Mouse (Mus musculus) megakaryocyte, adult 5-6 weeks (primary cell): ENCODE data around the gene Olfr725. TPM values are rescaled to one million over a fixed set of nuclear protein-coding genes. Genes with fewer than 3 reads are reported as not detected.

ENCODE experiments used
- ATAC-seq: 2 replicates; pipeline ENCODE4 v1.8.0; 2016; ENCODE audit warnings: mild to moderate bottlenecking, inconsistent platforms; ENCODE audit not compliant: poor library complexity, severe bottlenecking
- total RNA-seq, 2 experiments: library from RNA; stranded (forward) in 1 of 2; stranded (reverse) in 1 of 2; fragments of 153-499, 151-499 nt in 1 of 2; fragments of 221-1000, 200-1000 nt in 1 of 2; gene quantifications; 2 replicates each; pipeline versions ENCODE4 v1.2.3 to v1.2.4; 2015 to 2017

Olfr725 gene
- not detected in 2 replicates for total RNA-seq (2015)
- not detected in 2 replicates for total RNA-seq (2017)

- no peak for ATAC-seq
Measured at GRCm38 (mm10) chr14:50040275-50040674, at the start of gene Olfr725. TSS of gene Olfr725 (minus strand) at chr14:50040375.

GRCm38 (mm10) chr14:50062733-50063104 lies 22.5 kb upstream of the Olfr725 start:
- 0 out of 2 replicates have a peak, but pooled peaks have one; percentile 35 for ATAC-seq

- peak; percentile 93 for ATAC-seq
Measured at GRCm38 (mm10) chr14:50061955-50062732, 22.0 kb upstream of the Olfr725 start.

GRCm38 (mm10) chr14:50061590-50061954 lies 21.4 kb upstream of the Olfr725 start:
- peak; percentile 43 for ATAC-seq

- no peak for ATAC-seq
Measured at GRCm38 (mm10) chr14:50061179-50061578, 21.0 kb upstream of the Olfr725 start.

- ATAC-seq: no peak
Measured at GRCm38 (mm10) chr14:50032041-50032440, 8.1 kb downstream of the Olfr725 start.

- ATAC-seq: no peak
Measured at GRCm38 (mm10) chr14:50031356-50031755, 8.8 kb downstream of the Olfr725 start.

GRCm38 (mm10) chr14:50026371-50026770 lies 13.8 kb downstream of the Olfr725 start:
- ATAC-seq: no peak

Other genes starting within 250 kb of the Olfr725 start
- gene Olfr722, start 138.4 kb downstream of the Olfr725 start, total RNA-seq (2015): not detected in 2 replicates
- gene Olfr722, start 138.4 kb downstream of the Olfr725 start, total RNA-seq (2017): not detected in 2 replicates
- gene Olfr723, start 108.6 kb downstream of the Olfr725 start, total RNA-seq (2015): not detected in 2 replicates
- not detected in 2 replicates for gene Olfr723, start 108.6 kb downstream of the Olfr725 start, total RNA-seq (2017)
- gene Olfr724, start 77.1 kb downstream of the Olfr725 start, total RNA-seq (2015): not detected in 2 replicates
- gene Olfr724, start 77.1 kb downstream of the Olfr725 start, total RNA-seq (2017): not detected in 2 replicates
- not detected in 2 replicates for gene Olfr726, start 50.6 kb upstream of the Olfr725 start, total RNA-seq (2015)
- gene Olfr726, start 50.6 kb upstream of the Olfr725 start, total RNA-seq (2017): not detected in 2 replicates
- gene Olfr727, start 82.8 kb upstream of the Olfr725 start, total RNA-seq (2015): not detected in 2 replicates
- gene Olfr727, start 82.8 kb upstream of the Olfr725 start, total RNA-seq (2017): not detected in 2 replicates
- gene Olfr728, start 102.3 kb upstream of the Olfr725 start, total RNA-seq (2015): not detected in 2 replicates
- gene Olfr728, start 102.3 kb upstream of the Olfr725 start, total RNA-seq (2017): not detected in 2 replicates
- not detected in 2 replicates for gene Olfr729, start 112.5 kb upstream of the Olfr725 start, total RNA-seq (2015)
- not detected in 2 replicates for gene Olfr729, start 112.5 kb upstream of the Olfr725 start, total RNA-seq (2017)
- gene Olfr730, start 147.8 kb upstream of the Olfr725 start, total RNA-seq (2015): not detected in 2 replicates
- not detected in 2 replicates for gene Olfr730, start 147.8 kb upstream of the Olfr725 start, total RNA-seq (2017)
- gene Olfr731, start 201.5 kb upstream of the Olfr725 start, total RNA-seq (2015): not detected in 2 replicates
- gene Olfr731, start 201.5 kb upstream of the Olfr725 start, total RNA-seq (2017): not detected in 2 replicates
- not detected in 2 replicates for gene Olfr732, start 243.8 kb upstream of the Olfr725 start, total RNA-seq (2015)
- gene Olfr732, start 243.8 kb upstream of the Olfr725 start, total RNA-seq (2017): not detected in 2 replicates